Mouse (Mus musculus) heart, postnatal 0 days (tissue): ENCODE measurements around the gene Mrps15.

ENCODE experiments used
- CTCF ChIP-seq: IDR thresholded peaks from 2 replicates; pipeline ENCODE4 v1.5.1; 2016; ENCODE audit warnings: antibody characterized with exemption, control low read depth, low read depth
- EP300 ChIP-seq: IDR thresholded peaks from 2 replicates; pipeline ENCODE4 v1.6.1; 2016; ENCODE audit warnings: antibody characterized with exemption, low read depth

GRCm38 (mm10) chr4:126029042-126029441 is 17.7 kb upstream of the Mrps15 start:
- TF ChIP-seq CTCF (no peak), EP300 (no peak)
